Comparison of ENCODE assay signal across 8 mouse cellular contexts in the genomic region with DNA sequence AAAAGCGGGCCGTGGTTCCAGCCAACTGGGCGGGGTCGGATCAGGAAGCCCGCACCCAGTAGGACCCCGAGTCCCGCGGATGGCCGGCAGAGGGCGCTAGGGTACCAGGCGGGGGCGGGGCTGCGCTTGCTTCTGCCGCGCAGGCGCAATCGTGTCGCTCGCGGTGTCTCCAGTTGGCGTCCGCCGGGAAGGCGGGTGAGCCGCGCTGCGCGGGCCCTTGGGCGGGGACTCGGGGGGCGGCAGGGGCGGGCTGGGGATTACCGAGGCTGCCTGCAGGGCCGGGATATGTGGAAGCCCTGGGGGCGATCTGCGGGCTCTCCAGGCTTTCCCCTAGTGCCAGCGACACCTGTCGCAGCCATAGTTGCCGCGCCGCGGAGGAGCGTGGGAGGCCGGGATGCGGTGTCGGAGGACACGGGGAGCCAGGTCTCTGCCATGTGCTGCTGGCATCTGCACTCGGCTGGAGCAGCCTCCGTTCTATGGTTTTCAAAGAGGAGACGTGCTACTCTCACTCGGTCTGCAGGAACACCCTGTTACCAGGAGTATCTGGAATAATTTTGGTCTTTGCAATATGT. TPM values are rescaled to one million over a fixed set of nuclear protein-coding genes. Genes with fewer than 3 reads are reported as not detected.
DNase-seq lines count a peak whose midpoint lies in the region; ATAC-seq and TF ChIP-seq lines count a peak whose summit lies in the region.

A gene (plus strand): TSS at position 143 of the 572 bp plus-strand sequence.

- intact Hi-C loops in gastrocnemius, adult 2 months (cut with DNase I): loop anchor here (10.0 kb wide), 1 partner anchor 272 kb away; a partner anchor contains a TSS
- intact Hi-C loops in left cerebral cortex, adult 2 months (cut with DNase I): loop anchor here (1.0 to 5.0 kb wide), 4 partner anchors 34 to 194 kb away; a partner anchor contains a TSS

- peak within 1 kb of the TSS; percentile 72 for H3K9ac ChIP-seq in hindbrain, postnatal 0 days (replicated peaks; ENCODE audit: low read length)

- ATAC-seq in hindbrain, postnatal 0 days: peak; percentile 93
- ATAC-seq in megakaryocyte, adult 5-6 weeks (ENCODE audit: poor library complexity, severe bottlenecking): peak; percentile 94

- under 1% methylated on average over 49 of the region's 51 CpGs for WGBS in hindbrain, postnatal 0 days

- peak; percentile 93 for DNase-seq in WW6 (ENCODE audit: low read depth, low spot score)
- peak; percentile 99 for DNase-seq in cerebellum, postnatal 4 days (ENCODE audit: low spot score in 2 of 2)
- peak; percentile 96 for DNase-seq in gastrocnemius, adult 2 months
- DNase-seq in hindbrain, postnatal 0 days (ENCODE audit: low spot score): peak; percentile 95
- DNase-seq in left cerebral cortex, adult 2 months (ENCODE audit: extremely low spot score in 1 of 2, low spot score in 2 of 2): peak; percentile 94 to 99
- peak; percentile 92 to 95 for DNase-seq in right cerebral cortex, adult 2 months (ENCODE audit: low spot score in 2 of 2)
- peak; percentile 99 for DNase-seq in urinary bladder, postnatal 25 days (ENCODE audit: low spot score)

- no peaks in the 10 kb centered on the region for H3K27me3 ChIP-seq in hindbrain, postnatal 0 days (ENCODE audit: insufficient read depth, low read length)

- peak within 1 kb of the TSS; percentile 75 for H3K4me2 ChIP-seq in hindbrain, postnatal 0 days (ENCODE audit: low read depth, low read length)

- H3K9me3 ChIP-seq in hindbrain, postnatal 0 days (ENCODE audit: low read length): no peaks in the 10 kb centered on the region

- H3K36me3 ChIP-seq in hindbrain, postnatal 0 days (ENCODE audit: insufficient read depth, low read length): no peaks in the 10 kb centered on the region

- TF ChIP-seq CTCF in gastrocnemius, adult 2 months (IDR thresholded peaks at IDR 0.05): no peak; the same call in 1 of the 2 replicates
- peak; percentile 93 for TF ChIP-seq CTCF in hindbrain, postnatal 0 days (IDR thresholded peaks at IDR 0.05; ENCODE audit: low read depth)
- TF ChIP-seq CTCF in left cerebral cortex, adult 2 months (IDR thresholded peaks at IDR 0.05): peak; percentile 99

- peak within 1 kb of the TSS; percentile 83 for H3K4me3 ChIP-seq in gastrocnemius, adult 2 months
- H3K4me3 ChIP-seq in hindbrain, postnatal 0 days (ENCODE audit: low read length): peak within 1 kb of the TSS; percentile 66
- H3K4me3 ChIP-seq in left cerebral cortex, adult 2 months: peak within 1 kb of the TSS; percentile 75

- peak within 1 kb of the TSS; percentile 91 for H3K27ac ChIP-seq in gastrocnemius, adult 2 months
- peak within 1 kb of the TSS; percentile 82 for H3K27ac ChIP-seq in hindbrain, postnatal 0 days
- peak within 1 kb of the TSS; percentile 90 for H3K27ac ChIP-seq in left cerebral cortex, adult 2 months

- peaks cover 5% of the 10 kb centered on the region; the same call in 1 of the 2 replicates for H3K4me1 ChIP-seq in hindbrain, postnatal 0 days (ENCODE audit: insufficient read depth, low read length)

RNA-seq across cellular contexts. Expression of the gene that starts here (rescaled TPM):
- total RNA-seq in gastrocnemius, adult 2 months (2021): 10 to 100 TPM; 15.0 to 15.3 TPM
- 17.5 and 44.2 TPM in 2 replicates for total RNA-seq in hindbrain, postnatal 0 days (2014; rRNA removed)
- polyA plus RNA-seq in hindbrain, postnatal 0 days (2015; fragmentation: Nextera tagmentation; extraction: Ambion mirVana): 48.5 and 51.6 TPM in 2 replicates
- 10 to 100 TPM; 22.6 to 26.1 TPM for total RNA-seq in left cerebral cortex, adult 2 months (2021)
- 1.4 and 6.4 TPM in 2 replicates for total RNA-seq in megakaryocyte, adult 5-6 weeks (2015)
- 29.1 and 31.6 TPM in 2 replicates for total RNA-seq in megakaryocyte, adult 5-6 weeks (2017)

Comparison
In these comparisons a context has a peak if more than half of its experiments do, and no peak if none do; other contexts are left out.
1. Peak in every context shown above with its lines: DNase-seq, ATAC-seq, H3K4me3 ChIP-seq and H3K27ac ChIP-seq.